Mouse (Mus musculus): ENCODE data around the gene Mdm2.

DNA sequence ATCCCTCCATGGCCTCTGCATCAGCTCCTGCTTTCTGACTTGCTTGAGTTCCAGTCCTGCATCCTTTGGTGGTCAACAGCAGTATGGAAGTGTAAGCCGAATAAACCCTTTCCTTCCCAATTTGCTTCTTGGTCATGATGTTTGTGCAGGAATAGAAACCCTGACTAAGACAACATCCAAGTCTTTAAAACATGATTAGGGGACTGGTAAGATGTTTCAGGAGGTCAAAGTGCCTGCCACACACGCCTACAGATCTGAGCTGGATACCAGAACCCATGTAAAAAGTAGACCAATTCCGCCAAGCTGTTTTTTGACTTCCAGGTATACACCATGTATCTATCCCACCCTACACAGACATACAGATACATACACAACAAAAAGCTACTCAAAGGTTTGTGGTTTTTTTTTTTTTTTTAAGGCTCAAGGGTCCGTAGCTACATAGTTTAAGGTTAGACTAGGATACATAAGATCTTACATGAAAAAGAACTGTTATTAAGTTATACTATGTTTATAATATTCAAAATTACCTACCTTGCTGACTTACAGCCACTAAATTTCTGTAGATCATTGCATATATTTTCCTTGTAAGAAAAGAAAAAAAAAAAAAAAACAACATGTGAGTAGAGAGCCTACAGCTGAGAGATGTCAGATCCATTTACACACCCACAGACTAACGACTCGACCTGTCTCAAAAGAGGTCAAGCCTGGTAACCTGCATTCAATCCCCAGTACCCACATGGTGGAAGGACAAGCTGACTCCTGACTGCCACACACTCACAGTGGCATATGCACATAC, 9.3 kb downstream of the Mdm2 start:
- TF ChIP-seq CTCF (IDR thresholded peaks at IDR 0.05; ENCODE audit: borderline replicate concordance, extremely low read depth, insufficient read depth, insufficient read length) = no peak
- no peak for TF ChIP-seq POLR2A (IDR thresholded peaks at IDR 0.05; ENCODE audit: borderline replicate concordance, extremely low read depth, insufficient read depth, insufficient read length, poor library complexity, severe bottlenecking)
